Comparison of ENCODE assay signal across 10 mouse cellular contexts in genomic region chr5:120094602-120095001, GRCm38 (mm10). TPM values are rescaled to one million over a fixed set of nuclear protein-coding genes. Genes with fewer than 3 reads are reported as not detected.
DNase-seq lines count a peak whose midpoint lies in the region; ATAC-seq and TF ChIP-seq lines count a peak whose summit lies in the region.
"Had no signal": no experiment of that assay in that cellular context is flagged by ENCODE, and none has a peak within 500 bp of the region (broad histone marks: within the 10 kb centered on the region; RNA-seq: fewer than 3 reads in every experiment).

No protein-coding gene starts in this region.

- H3K4me2 ChIP-seq in heart, postnatal 0 days (ENCODE audit: low read depth, low read length) = no peak overlapping the region
- H3K4me2 ChIP-seq in liver, embryonic 11.5 days = no peak overlapping the region
- H3K4me2 ChIP-seq: embryonic facial prominence, embryonic 13.5 days; limb, embryonic 15.5 days had no signal

- H3K4me3 ChIP-seq in heart, postnatal 0 days (ENCODE audit: low read depth, low read length) = no peak overlapping the region
- no peak overlapping the region for H3K4me3 ChIP-seq in heart, embryonic 10.5 days
- H3K4me3 ChIP-seq in liver, embryonic 11.5 days (ENCODE audit: low read depth, low read length) = no peak overlapping the region
- H3K4me3 ChIP-seq: embryonic facial prominence, embryonic 13.5 days; limb, embryonic 15.5 days had no signal

- H3K9ac ChIP-seq in heart, postnatal 0 days (replicated peaks; ENCODE audit: low read depth, low read length) = no peak overlapping the region
- no peak overlapping the region for H3K9ac ChIP-seq in liver, embryonic 11.5 days (ENCODE audit: low read depth, low read length)
- H3K9ac ChIP-seq: embryonic facial prominence, embryonic 13.5 days; limb, embryonic 15.5 days had no signal

- ATAC-seq in heart, postnatal 0 days (ENCODE audit: insufficient read depth, low read depth) = no peak
- ATAC-seq in common myeloid progenitor, adult 5-6 weeks (replicated peaks; ENCODE audit: low read depth, poor library complexity, severe bottlenecking) = peak; percentile 76
- ATAC-seq in liver, embryonic 11.5 days (replicated peaks; ENCODE audit: low FRiP score) = no peak

- H3K9me3 ChIP-seq in heart, postnatal 0 days (replicated peaks; ENCODE audit: control insufficient read depth, low read length) = no peaks in the 10 kb centered on the region
- H3K9me3 ChIP-seq in heart, embryonic 10.5 days = no peaks in the 10 kb centered on the region
- no peaks in the 10 kb centered on the region for H3K9me3 ChIP-seq in liver, embryonic 11.5 days (ENCODE audit: control insufficient read depth, low read length)
- H3K9me3 ChIP-seq: embryonic facial prominence, embryonic 13.5 days; limb, embryonic 15.5 days had no signal

- H3K4me1 ChIP-seq in heart, postnatal 0 days (ENCODE audit: control insufficient read depth, insufficient read depth) = no peaks in the 10 kb centered on the region
- H3K4me1 ChIP-seq in heart, embryonic 10.5 days = peaks cover 2% of the 10 kb centered on the region; the same call in 1 of the 2 replicates
- H3K4me1 ChIP-seq in liver, embryonic 11.5 days (replicated peaks; ENCODE audit: control insufficient read depth, insufficient read depth, low read length) = no peaks in the 10 kb centered on the region

- DNase-seq in heart, postnatal 0 days (ENCODE audit: low spot score) = no peak
- DNase-seq in heart, embryonic 10.5 days (ENCODE audit: low spot score) = no peak
- DNase-seq in 416B (ENCODE audit: low read depth) (peak; percentile 87), MN1 (ENCODE audit: low spot score) (peak; percentile 48)
- peak; percentile 56 for DNase-seq in liver, embryonic 11.5 days (ENCODE audit: low spot score)
- peak; percentile 55 to 87 for DNase-seq in spleen, postnatal 4 days (ENCODE audit: low spot score in 2 of 2)
- DNase-seq in ovary, postnatal 10 days (ENCODE audit: low spot score) = no peak

- no peaks in the 10 kb centered on the region for H3K36me3 ChIP-seq in heart, postnatal 0 days (replicated peaks; ENCODE audit: control insufficient read depth, insufficient read depth, low read length)
- no peaks in the 10 kb centered on the region for H3K36me3 ChIP-seq in heart, embryonic 10.5 days
- H3K36me3 ChIP-seq in liver, embryonic 11.5 days (ENCODE audit: control insufficient read depth, insufficient read depth, low read length) = no peaks in the 10 kb centered on the region
- H3K36me3 ChIP-seq: embryonic facial prominence, embryonic 13.5 days; limb, embryonic 15.5 days had no signal

- no peak overlapping the region for H3K27ac ChIP-seq in heart, postnatal 0 days (ENCODE audit: low read depth)
- no peak overlapping the region for H3K27ac ChIP-seq in heart, embryonic 10.5 days
- no peak overlapping the region for H3K27ac ChIP-seq in liver, embryonic 11.5 days (ENCODE audit: low read depth, low read length)
- H3K27ac ChIP-seq: embryonic facial prominence, embryonic 13.5 days; limb, embryonic 15.5 days had no signal

- TF ChIP-seq EP300 in heart, postnatal 0 days (IDR thresholded peaks at IDR 0.05; ENCODE audit: low read depth) = no peak

- 55% methylated on average over 7 of the region's 7 CpGs for WGBS in heart, postnatal 0 days
- 54% methylated on average over 7 of the region's 7 CpGs for WGBS in heart, embryonic 10.5 days
- 43% methylated on average over 7 of the region's 7 CpGs for WGBS in liver, embryonic 11.5 days

- TF ChIP-seq CTCF in heart, postnatal 0 days (IDR thresholded peaks at IDR 0.05; ENCODE audit: low read depth) = peak; percentile 46

- H3K27me3 ChIP-seq in heart, postnatal 0 days (ENCODE audit: control insufficient read depth, insufficient read depth, low read length) = peaks cover 26% of the 10 kb centered on the region
- peaks cover 12% of the 10 kb centered on the region for H3K27me3 ChIP-seq in heart, embryonic 10.5 days (ENCODE audit: insufficient read depth, poor library complexity, severe bottlenecking)
- H3K27me3 ChIP-seq in liver, embryonic 11.5 days (replicated peaks; ENCODE audit: control insufficient read depth, insufficient read depth, low read length) = peaks cover 7% of the 10 kb centered on the region

RNA-seq across cellular contexts. Expression of gene Rbm19, which starts 21.7 kb away (rescaled TPM):
- total RNA-seq in heart, postnatal 0 days (2014; rRNA removed; ENCODE audit: low replicate concordance) = 19.5 and 20.8 TPM in 2 replicates
- 10.2 and 10.8 TPM in 2 replicates for polyA plus RNA-seq in heart, postnatal 0 days (2015; fragmentation: Nextera tagmentation; extraction: Ambion mirVana)
- 27.8 and 31.4 TPM in 2 replicates for polyA plus RNA-seq in heart, embryonic 10.5 days (2016; fragmentation: Nextera tagmentation; extraction: Ambion mirVana)
- 24.2 and 30.3 TPM in 2 replicates for total RNA-seq in common myeloid progenitor, adult 5-6 weeks (2017)
- 31.8 and 35.1 TPM in 2 replicates for polyA plus RNA-seq in liver, embryonic 11.5 days (2014; fragmentation: Nextera tagmentation; extraction: Ambion mirVana)

Comparison
In these comparisons a context has a peak if more than half of its experiments do, and no peak if none do; other contexts are left out.
1. DNase-seq: peak in 416B (single experiment), MN1 (single experiment), liver, embryonic 11.5 days (single experiment) and spleen, postnatal 4 days (2 of 2); none in heart, postnatal 0 days (single experiment), heart, embryonic 10.5 days (single experiment) and ovary, postnatal 10 days (single experiment).